Mouse (Mus musculus) thymus, postnatal 25 days (tissue): Measurements from ENCODE around the gene Adgrg3.

Source experiments
- DNase-seq: peaks from one replicate; pipeline ENCODE4 v3.0.0; 2022

Gene Adgrg3

DNA sequence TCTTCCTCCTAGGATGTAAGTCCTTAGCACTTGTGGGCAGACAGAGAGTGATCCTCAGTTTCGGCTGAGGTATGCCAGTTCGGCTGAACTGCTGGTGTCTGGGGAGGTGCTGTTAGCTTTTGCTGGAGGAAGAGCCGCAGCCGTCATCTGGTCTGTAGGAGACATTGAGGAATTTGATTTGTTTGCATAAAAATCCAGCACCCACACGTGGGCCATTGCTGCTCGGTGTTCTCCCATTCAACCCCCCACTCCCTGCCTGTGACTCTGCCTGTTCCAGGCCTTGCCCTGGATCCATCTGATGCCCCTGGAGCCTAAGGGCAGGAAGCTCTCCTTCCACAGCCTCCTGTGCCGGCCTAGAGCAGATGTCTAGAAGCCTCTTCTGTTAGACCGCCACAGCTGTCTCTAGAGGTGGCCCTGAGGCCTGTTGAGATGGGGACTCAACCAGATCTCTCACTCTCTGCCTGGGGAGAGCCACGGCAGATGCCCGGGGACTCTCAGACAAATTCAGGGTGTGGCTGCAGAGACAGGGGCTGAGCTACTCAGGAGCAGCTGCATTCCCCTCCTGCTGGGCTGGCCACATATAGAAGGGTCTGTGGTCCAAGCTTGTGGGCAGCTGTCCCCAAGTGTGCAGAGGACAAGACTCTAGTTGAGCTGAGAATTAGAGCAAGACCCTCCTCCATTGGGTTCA is 67.4 kb downstream of the Adgrg3 start:
- DNase-seq: no peak

DNA sequence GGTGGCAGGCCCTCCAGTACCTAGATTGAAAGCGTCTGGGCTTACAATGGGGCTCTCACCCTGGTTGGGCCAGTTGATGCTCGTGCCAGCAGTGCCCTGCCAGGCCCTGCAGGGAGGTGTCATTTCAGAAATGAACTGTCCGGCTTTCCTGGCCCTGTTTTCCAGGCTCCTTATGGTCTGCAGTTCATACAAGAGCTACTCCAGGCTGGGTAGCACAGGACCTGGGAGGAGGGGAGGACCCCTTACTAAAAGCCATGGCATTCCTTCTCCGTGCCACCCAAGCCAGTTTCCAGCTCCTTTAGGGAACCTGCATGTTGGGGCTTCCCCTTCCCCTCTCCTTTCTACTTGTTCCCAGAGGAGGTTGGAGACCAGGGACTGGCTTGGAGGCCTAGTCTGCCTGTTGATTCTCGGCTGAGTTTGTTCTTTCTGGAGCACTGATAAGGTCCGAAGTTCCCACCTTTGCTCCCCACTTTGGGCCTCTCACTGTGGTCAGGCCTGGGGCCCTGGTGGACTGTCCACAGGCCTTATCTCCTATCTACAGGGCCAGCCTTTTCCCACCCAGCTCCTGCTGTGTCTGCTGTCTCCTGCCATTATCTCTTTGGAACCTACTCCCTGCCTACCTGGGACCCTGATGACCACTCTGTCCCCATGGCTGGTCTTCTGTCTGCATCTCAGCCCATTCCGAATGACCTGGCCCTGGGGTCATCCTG is 68.1 kb downstream of the Adgrg3 start:
- no peak for DNase-seq

DNA sequence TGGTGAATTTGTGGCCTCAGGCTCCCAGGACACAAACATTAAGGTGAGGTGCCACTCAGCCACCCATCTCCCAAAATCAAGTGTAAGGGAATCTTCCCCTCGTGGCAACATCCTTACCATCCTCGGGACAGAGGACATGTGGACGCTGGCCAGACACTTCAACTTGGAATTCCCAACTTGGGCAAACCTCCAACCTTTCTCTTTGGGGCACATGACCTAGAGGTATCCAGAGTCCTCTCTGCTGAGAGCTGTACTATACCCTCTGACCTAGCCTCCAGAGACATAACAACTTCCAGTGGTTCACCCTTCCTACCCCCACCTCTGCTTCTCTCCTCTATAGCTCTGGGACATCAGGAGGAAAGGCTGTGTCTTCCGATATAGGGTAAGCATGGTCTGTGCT is 76.1 kb downstream of the Adgrg3 start:
- DNase-seq: no peak
